Mouse (Mus musculus) frontal cortex, adult 2 months (tissue): Measurements from ENCODE around the gene Zmym6. TPM values are rescaled to one million over a fixed set of nuclear protein-coding genes. Genes with fewer than 3 reads are reported as not detected.
A peak's percentile ranks its signal among the peaks of the same experiment; 100 is the strongest.
"Not testable (repeated sequence)": the region's sequence is repeated elsewhere in the genome, so short reads cannot be mapped to it uniquely, and the experiment has no call there.

ENCODE experiments used
- DNase-seq, 2 experiments: peaks; one replicate each; pipeline ENCODE4 v3.0.0; 2022; ENCODE audit warnings: low spot score in 1 of 2; ENCODE audit errors: extremely low spot score in 1 of 2
- polyA plus RNA-seq: library from polyadenylated mRNA; depleted of rRNA; stranded (reverse); fragments of >200 nt; gene quantifications from 2 replicates; pipeline ENCODE4 v1.2.3, GENCODE M21; 2012; rRNA removed

Zmym6 gene
- polyA plus RNA-seq: 42.2 and 44.6 TPM in 2 replicates

- DNase-seq: peak; percentile 94 to 96
Measured at GRCm38 (mm10) chr4:127076875-127077548, at the start of gene Zmym6. Gene Zmym6 (plus strand): TSS chr4:127077383.

GRCm38 (mm10) chr4:127037158-127037557 lies 40.0 kb upstream of the Zmym6 start:
- no peak for DNase-seq

DNA sequence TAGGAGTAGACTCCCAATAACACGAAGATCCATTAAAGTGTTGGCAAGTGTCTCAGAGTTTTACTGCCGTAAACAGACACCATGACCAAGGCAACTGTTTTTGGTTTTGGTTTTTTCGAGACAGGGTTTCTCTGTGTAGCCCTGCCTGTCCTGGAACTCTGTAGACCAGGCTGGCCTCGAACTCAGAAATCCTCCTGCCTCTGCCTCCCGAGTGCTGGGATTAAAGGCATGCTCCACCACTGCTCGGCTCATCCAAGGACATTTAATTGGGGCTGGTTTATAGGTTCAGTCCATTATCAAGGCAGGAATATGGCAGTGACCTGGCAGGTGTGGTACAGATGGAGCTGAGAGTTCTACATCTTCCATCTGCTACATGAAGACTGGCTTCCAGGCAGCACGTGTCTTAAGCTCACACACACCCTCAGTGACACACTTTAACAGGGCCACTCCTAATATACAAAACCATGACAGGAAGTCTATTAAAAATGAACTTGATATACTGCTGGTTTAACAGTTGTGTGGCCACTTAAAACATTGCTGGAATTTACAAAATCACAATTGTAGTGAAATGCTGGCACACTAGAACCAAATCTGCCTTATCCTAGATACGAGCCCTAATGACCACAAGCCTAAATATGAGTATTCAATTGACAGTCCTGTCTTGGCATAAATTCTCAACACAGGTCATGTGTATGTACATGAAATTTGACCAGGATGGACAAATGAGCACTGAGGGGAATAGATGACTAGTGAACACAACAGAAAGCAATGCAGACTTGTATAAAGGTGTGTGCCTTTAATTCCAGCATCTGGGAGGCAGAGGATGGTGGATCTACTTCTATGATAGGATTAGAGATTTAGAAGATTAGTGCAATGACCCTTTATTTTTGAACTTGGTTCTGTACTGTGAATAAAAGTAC lies 39.0 kb upstream of the Zmym6 start:
- no peak for DNase-seq

DNA sequence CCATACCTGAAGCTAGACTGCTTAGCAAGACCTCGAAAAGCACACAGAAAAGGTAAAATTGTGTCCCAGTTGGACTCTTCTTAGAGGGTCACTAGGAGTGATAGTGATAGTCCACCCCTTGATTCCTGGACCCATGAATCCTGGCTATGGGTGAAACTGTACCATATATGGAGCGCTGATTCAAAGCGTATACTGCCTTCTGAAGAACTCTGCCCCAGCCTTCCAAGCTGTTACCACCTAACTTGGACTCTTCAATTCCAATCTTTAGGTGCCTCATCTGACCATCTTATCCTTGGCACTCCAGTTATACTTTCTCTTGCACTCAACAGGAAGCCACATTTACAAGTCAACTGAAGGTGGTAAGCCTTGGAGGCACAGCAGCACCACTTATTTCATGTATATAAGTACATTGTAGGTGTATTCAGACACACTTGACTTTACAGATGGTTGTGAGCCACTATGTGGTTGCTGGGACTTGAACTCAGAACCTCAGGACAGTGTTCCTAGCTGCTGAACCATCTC lies 38.3 kb upstream of the Zmym6 start:
- DNase-seq: no peak

DNA sequence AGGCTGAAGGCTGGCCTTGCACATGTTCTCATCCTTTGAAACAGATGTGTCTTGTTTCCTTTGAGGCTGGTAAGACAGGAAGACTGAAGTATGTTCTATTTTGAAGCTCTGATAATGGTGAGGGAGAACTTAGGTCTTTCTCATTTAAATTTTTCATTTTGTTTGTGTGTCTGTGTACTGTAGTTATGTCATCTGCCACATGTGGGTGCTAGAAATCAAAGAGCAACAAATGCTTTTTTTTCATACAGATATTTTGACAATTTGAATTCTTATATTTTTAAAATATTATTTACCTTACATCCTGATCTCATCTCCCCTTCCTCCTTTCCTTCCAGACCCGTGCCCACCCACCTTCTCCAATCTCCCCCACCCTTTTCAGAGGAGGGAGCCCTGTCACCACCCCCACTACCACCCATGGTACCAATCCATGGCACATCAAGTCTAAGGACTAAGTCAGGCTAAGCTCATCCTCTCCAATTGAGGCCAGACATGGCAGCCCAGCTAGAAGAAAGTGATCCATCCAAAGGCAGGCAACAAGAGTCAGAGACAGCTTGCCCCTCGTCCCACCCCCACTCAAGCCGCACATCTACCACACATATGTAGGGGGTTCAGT lies 37.2 kb upstream of the Zmym6 start:
- DNase-seq: no peak

DNA sequence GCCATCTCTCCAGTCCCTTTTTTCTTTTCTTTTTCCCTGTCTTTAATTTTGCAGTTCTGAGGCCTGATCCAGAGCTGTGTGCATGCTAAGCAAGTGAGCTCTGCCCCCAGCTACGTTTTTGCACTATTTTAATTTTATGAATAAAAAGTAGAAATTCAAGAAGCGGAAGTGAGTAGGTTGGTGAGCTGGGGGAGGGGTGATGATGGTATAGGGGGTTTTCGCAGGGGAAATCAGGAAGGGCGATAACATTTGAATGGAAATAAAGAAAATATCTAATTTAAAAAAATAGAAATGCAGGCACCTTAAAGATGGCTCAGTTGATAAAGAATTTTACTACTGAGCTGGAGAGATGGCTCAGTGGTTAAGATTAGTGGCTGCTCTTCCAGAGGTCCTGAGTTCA lies 33.6 kb upstream of the Zmym6 start:
- no peak for DNase-seq

GRCm38 (mm10) chr4:127051121-127051520 lies 26.1 kb upstream of the Zmym6 start:
- DNase-seq: no peak

- no peak for DNase-seq
Measured at GRCm38 (mm10) chr4:127053071-127053470, 24.1 kb upstream of the Zmym6 start.

DNA sequence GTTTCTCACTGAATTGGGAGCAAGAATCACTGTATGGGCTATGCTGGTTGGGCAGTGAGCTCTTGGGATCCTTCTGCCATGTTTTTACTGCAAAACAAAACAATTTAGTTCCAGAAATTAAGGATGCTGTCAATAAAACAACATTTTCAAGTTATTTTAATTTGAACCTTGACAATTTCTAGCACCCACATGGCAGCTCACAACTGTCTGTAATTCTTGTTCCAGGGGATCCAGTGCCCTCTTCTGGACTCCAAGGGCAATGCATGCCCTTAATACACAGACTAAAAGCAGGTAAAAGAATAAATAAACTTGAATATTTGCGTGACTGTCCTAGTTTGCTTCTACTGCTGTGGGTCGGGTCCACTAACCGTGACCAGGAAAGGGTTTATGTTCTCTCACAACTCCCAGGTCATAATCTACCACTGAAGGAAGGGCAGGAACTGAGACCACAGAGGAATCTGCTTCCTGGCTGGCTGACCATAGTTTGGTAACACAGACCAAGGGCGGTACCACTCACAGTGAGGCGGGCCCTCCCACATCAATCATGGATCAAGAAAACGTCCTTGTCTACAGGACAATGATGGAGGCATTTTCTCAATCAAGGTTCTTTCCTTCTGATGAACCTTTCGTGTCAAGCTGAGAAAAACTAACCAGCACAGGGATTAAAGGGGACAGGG lies 22.5 kb upstream of the Zmym6 start:
- no peak for DNase-seq

DNA sequence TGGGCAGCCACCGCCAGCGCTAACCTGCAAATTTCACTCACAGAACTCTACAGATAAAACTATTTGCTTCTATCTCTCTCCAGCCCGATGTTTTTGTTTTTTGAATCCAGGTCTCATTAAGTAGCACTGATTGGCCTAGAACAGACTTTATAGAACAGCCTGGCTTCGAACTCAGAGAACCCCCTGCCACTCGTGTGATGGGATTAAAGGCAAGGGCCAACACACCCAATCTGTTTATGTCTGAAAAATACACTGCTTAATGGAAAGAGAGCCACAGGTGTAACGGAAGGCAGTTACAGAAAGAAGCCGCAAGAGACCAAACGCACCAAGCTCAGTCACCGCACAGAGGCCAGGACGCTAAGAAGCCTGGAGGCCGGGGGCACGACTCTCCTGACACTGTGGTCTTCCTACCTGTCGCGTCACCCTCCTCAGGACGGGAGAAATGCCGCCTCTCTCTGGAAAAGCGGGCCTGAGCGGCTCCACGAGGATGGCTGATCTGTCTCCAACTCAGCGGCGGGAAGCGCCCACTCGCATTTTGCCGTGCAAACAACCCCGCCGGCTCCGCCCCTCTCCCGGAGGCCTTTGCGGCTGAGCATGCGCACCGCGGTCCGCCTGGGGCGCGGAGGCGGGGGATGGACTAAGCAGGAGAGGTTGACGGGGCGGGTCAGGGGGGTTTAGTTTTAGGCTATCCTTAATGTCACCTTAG lies 16.4 kb upstream of the Zmym6 start, which contains the start of gene Zmym1:
Gene Zmym1, minus strand, starts transcription at position 568 of the 706 bp plus-strand sequence.
- DNase-seq: peak; percentile 56 to 92

DNA sequence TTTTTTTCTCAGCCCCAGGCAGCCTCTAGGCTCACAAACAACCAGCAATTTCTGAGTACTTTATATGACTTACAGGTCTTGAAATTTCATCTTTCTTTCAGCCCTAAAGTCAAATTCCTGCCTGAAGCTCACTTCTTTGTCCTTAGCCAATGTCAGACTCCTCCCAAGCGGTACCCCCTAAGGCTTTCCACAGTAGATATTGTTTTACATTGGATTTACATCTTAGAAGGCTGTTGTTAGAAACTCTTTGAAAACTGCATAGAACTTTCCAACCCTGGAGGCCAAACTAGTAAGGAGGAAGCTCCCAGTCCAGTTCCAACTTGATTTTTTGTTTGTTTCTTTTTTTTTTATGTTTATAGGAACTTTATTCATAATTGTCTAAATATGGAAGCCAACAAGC lies 13.1 kb upstream of the Zmym6 start:
- no peak for DNase-seq

- no peak for DNase-seq
Measured at GRCm38 (mm10) chr4:127074915-127075314, 2.3 kb upstream of the Zmym6 start.

DNA sequence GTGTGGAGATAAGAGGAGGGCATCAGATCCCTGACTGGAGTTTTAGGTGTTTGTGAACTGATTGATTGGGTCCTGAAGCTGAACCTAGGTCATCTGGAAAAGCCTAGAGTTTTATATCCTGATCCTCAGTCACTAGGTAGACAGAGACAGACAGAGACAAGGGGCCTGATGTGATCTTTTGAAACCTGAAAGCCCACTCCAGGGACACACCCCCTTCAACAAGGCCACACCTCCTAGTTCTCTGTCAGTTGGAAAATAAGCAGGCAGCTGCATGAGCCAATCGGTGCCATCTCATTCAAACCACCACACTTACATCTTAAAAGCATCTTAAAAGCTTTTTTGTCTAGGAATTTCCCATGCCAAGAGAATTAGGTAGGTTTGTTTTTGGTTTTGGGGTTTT lies 3.6 kb downstream of the Zmym6 start:
- DNase-seq: no peak

DNA sequence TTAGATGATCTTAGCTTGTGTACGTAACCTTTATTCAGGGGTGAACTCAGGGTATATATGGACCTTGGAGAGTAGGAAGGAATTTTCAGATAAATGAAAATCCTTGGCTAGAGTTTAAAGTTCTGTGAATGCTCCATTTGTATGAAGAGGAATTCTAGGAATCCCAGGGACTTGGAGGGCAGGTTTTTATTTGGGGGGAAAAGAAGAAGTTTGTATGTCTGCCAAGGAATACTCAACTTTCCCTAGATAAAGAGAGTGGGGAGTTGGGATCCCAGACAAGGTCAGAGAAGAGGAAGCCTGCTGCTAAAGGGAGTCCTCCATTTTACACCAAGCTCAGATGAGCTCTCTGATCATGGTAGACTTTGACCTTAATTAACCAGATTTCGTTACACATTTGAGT lies 5.9 kb downstream of the Zmym6 start:
- DNase-seq: no peak

- no peak for DNase-seq
Measured at GRCm38 (mm10) chr4:127085761-127086160, 8.6 kb downstream of the Zmym6 start.

DNA sequence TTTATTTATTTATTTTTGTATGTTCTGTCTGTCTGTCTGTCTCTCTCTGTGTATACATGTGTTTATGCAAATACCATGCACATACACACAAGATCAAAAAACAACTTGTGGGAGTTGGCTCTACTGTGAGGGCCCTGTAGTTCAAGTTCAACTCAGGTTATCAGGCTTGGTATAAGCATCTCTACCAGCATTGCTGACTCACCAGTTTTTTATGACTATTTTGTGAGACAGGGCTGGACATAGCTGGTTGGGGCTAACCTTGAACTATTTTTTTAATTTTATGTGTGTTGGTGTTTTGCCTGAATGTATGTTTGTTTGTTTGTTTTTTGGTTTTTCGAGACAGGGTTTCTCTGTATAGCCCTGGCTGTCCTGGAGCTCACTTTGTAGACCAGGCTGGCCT lies 14.0 kb downstream of the Zmym6 start:
- no peak for DNase-seq

GRCm38 (mm10) chr4:127095090-127095489 lies 17.9 kb downstream of the Zmym6 start:
- DNase-seq: no peak

GRCm38 (mm10) chr4:127099552-127099951 lies 22.4 kb downstream of the Zmym6 start:
- not testable (repeated sequence) for DNase-seq

GRCm38 (mm10) chr4:127107566-127107965 lies 30.4 kb downstream of the Zmym6 start:
- DNase-seq: no peak

DNA sequence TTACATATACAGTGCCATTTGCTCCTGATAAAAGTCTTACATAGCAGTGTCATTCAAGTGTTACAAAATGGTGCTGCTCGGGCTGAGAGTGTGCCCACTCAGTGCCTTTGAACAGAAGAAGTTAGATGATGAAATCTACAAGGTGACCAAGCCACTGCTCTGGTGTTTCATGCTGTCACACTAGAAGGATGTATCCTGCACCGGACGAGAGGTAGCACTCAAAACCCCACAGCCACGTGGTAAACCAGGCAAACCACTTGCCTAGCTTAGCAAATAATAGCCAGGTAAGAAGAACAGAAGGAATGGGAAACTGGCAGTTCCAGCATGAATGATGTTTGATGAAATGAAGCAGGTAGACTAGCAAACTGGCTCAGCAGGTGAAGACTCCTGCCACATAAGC lies 33.4 kb downstream of the Zmym6 start:
- DNase-seq: no peak
